Mouse (Mus musculus): ENCODE data around the gene Cpsf3. TPM values are rescaled to one million over a fixed set of nuclear protein-coding genes. Genes with fewer than 3 reads are reported as not detected.
A peak's percentile ranks its signal among the peaks of the same experiment; 100 is the strongest.

The Cpsf3 gene
- 121 and 122 TPM in 2 replicates for polyA plus RNA-seq (2014; fragmentation: Nextera tagmentation; extraction: Ambion mirVana)

DNA sequence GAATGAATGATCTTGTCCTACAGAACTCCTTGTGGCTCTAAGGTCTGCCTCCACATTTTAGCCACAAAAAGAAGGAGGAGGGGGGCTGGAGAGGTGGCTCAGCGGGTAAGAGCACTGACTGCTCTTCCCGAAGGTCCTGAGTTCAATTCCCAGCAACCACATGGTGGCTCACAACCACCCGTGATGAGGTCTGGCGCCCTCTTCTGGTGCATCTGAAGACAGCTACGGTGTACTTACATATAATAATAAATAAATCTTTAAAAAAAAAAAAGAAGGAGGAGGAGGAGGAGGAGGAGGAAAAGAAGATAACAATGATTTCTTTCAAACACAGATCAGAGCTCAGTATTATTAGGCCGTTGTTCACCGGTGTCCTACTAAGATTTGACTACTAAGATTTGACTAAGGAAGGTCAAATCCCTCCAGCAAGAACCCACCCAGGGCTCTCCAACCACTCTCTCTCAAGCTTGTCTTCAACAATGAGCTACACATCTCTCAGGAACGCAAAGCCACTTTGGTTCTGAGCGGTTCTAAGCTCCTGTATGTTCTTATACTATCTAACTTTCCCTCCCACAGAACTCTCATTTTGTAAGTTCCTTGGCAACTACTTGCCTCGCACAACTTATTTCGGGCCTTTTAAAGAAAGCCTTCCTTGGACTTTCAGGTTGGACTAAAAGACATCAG lies at the start of gene Cpsf3:
Gene Cpsf3, plus strand, starts transcription at position 631 of the 681 bp plus-strand sequence.
- Histone ChIP-seq H3K4me3 (ENCODE audit: low read depth, low read length) (peak within 1 kb of the TSS; percentile 95), H3K9ac (ENCODE audit: low read length) (peak within 1 kb of the TSS; percentile 89), H3K36me3 (ENCODE audit: control insufficient read depth, insufficient read depth, low read length) (0 out of 2 replicates have a peak, but pooled peaks cover 4% of the 10 kb centered on the region), H3K4me2 (ENCODE audit: low read length) (peak within 1 kb of the TSS; percentile 82), H3K4me1 (replicated peaks; ENCODE audit: control insufficient read depth, insufficient read depth, low read length) (peaks cover 12% of the 10 kb centered on the region), H3K27ac (ENCODE audit: low read depth) (peak within 1 kb of the TSS; percentile 85), H3K27me3 (replicated peaks; ENCODE audit: control insufficient read depth, insufficient read depth, low read length) (no peaks in the 10 kb centered on the region), H3K9me3 (ENCODE audit: control insufficient read depth, low read length) (no peaks in the 10 kb centered on the region)
- WGBS = 57% methylated on average over 11 of the region's 11 CpGs
- DNase-seq (ENCODE audit: low spot score) (no peak), ATAC-seq (replicated peaks; ENCODE audit: low FRiP score, low TSS enrichment, low read depth) (no peak)

DNA sequence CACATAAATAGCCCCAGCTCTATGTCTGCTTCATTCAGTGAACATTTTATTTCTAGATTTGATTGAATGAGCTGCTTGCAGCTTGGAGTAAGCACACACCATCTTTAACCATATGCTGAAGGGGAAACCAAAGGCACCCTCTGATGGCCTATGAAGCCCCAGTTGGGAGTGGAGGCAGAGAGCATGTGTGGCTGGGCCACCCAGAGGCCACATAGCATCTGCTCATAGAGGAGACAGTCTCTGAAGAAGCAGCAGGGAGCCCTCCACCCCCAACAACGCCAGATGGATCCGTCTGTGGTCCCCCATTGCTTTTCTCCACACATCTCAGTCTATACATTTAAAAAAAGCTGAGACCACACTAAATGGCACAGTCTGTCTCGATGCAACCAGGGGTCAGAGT lies 43.2 kb upstream of the Cpsf3 start:
- no peaks in the 10 kb centered on the region for H3K27me3 ChIP-seq (replicated peaks; ENCODE audit: control insufficient read depth, insufficient read depth, low read length)
- H3K4me3 ChIP-seq (ENCODE audit: low read depth, low read length) = no peak overlapping the region
- 86% methylated on average over 3 of the region's 3 CpGs for WGBS
- DNase-seq (ENCODE audit: low spot score) (no peak), ATAC-seq (replicated peaks; ENCODE audit: low FRiP score, low TSS enrichment, low read depth) (no peak)
- H3K9ac ChIP-seq (ENCODE audit: low read length) = no peak overlapping the region
- no peaks in the 10 kb centered on the region for H3K9me3 ChIP-seq (ENCODE audit: control insufficient read depth, low read length)
- no peak overlapping the region for H3K4me2 ChIP-seq (ENCODE audit: low read length)
- H3K36me3 ChIP-seq (ENCODE audit: control insufficient read depth, insufficient read depth, low read length) = peaks cover 46% of the 10 kb centered on the region
- H3K27ac ChIP-seq (ENCODE audit: low read depth) = no peak overlapping the region
- H3K4me1 ChIP-seq (replicated peaks; ENCODE audit: control insufficient read depth, insufficient read depth, low read length) = no peaks in the 10 kb centered on the region

- no peak overlapping the region for H3K4me3 ChIP-seq (ENCODE audit: low read depth, low read length)
- WGBS = 96% methylated on average over 11 of the region's 11 CpGs
- no peaks in the 10 kb centered on the region for H3K9me3 ChIP-seq (ENCODE audit: control insufficient read depth, low read length)
- DNase-seq (ENCODE audit: low spot score) = no peak
- H3K36me3 ChIP-seq (ENCODE audit: control insufficient read depth, insufficient read depth, low read length) = peaks cover 36% of the 10 kb centered on the region
- ATAC-seq (replicated peaks; ENCODE audit: low FRiP score, low TSS enrichment, low read depth) = no peak
- H3K4me1 ChIP-seq (replicated peaks; ENCODE audit: control insufficient read depth, insufficient read depth, low read length) = no peaks in the 10 kb centered on the region
- H3K27me3 ChIP-seq (replicated peaks; ENCODE audit: control insufficient read depth, insufficient read depth, low read length) = no peaks in the 10 kb centered on the region
- H3K4me2 ChIP-seq (ENCODE audit: low read length) = no peak overlapping the region
- H3K9ac ChIP-seq (ENCODE audit: low read length) = no peak overlapping the region
- no peak overlapping the region for H3K27ac ChIP-seq (ENCODE audit: low read depth)
These were observed 40.7 kb upstream of the Cpsf3 start for GRCm38 (mm10) chr12:21244375-21244960.

DNA sequence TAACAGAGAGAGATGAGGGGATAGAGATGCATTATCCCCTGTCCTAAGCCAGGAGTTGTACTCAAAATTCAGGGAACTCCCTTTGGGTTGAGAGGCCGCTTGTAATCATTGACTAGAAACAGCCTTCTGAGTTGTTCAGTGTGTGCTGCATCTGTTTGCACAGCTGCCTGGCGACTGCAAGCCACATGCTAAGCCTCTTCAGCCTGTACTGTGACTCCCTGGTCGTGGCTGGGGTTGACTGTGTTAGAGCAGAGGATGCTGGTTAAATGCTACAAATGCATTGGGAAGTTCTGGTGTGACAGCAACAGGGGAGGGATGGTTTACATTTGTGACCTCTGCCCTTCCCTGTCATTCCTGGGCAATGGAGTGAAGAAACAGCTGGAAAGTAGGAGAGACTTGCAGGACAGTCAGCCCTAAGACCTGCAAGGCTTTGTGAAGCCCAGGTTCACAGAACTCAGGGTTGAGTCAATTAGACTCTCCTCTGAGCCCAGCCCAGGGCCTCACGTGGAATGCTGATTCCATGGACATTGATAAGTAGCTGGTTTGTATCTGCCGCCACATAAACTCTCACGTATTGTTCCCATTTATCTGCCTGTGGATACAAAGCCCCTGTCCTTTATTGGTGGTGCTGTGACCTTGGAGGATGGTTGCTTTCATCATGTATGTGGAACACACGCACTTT lies 37.3 kb upstream of the Cpsf3 start:
- DNase-seq (ENCODE audit: low spot score) (no peak), ATAC-seq (replicated peaks; ENCODE audit: low FRiP score, low TSS enrichment, low read depth) (0 out of 2 replicates have a peak, but pooled peaks have one; percentile 49)
- Histone ChIP-seq H3K27me3 (replicated peaks; ENCODE audit: control insufficient read depth, insufficient read depth, low read length) (no peaks in the 10 kb centered on the region), H3K4me3 (ENCODE audit: low read depth, low read length) (no peak overlapping the region), H3K4me2 (ENCODE audit: low read length) (no peak overlapping the region), H3K9ac (ENCODE audit: low read length) (no peak overlapping the region), H3K27ac (ENCODE audit: low read depth) (no peak overlapping the region), H3K36me3 (ENCODE audit: control insufficient read depth, insufficient read depth, low read length) (peaks cover 53% of the 10 kb centered on the region), H3K4me1 (replicated peaks; ENCODE audit: control insufficient read depth, insufficient read depth, low read length) (no peaks in the 10 kb centered on the region), H3K9me3 (ENCODE audit: control insufficient read depth, low read length) (no peaks in the 10 kb centered on the region)
- 58% methylated on average over 7 of the region's 7 CpGs for WGBS

- no peaks in the 10 kb centered on the region for H3K4me1 ChIP-seq (replicated peaks; ENCODE audit: control insufficient read depth, insufficient read depth, low read length)
- peaks cover 58% of the 10 kb centered on the region for H3K36me3 ChIP-seq (ENCODE audit: control insufficient read depth, insufficient read depth, low read length)
- no peak overlapping the region for H3K4me2 ChIP-seq (ENCODE audit: low read length)
- no peaks in the 10 kb centered on the region for H3K9me3 ChIP-seq (ENCODE audit: control insufficient read depth, low read length)
- ATAC-seq (replicated peaks; ENCODE audit: low FRiP score, low TSS enrichment, low read depth) (no peak), DNase-seq (ENCODE audit: low spot score) (no peak)
- H3K27ac ChIP-seq (ENCODE audit: low read depth) = no peak overlapping the region
- no peak overlapping the region for H3K4me3 ChIP-seq (ENCODE audit: low read depth, low read length)
- no peaks in the 10 kb centered on the region for H3K27me3 ChIP-seq (replicated peaks; ENCODE audit: control insufficient read depth, insufficient read depth, low read length)
- H3K9ac ChIP-seq (ENCODE audit: low read length) = no peak overlapping the region
- WGBS = 89% methylated on average over 6 of the region's 6 CpGs
These were observed 24.5 kb upstream of the Cpsf3 start for GRCm38 (mm10) chr12:21260494-21261256.

- Histone ChIP-seq H3K27ac (ENCODE audit: low read depth) (no peak overlapping the region), H3K27me3 (replicated peaks; ENCODE audit: control insufficient read depth, insufficient read depth, low read length) (no peaks in the 10 kb centered on the region), H3K4me2 (ENCODE audit: low read length) (no peak overlapping the region), H3K36me3 (ENCODE audit: control insufficient read depth, insufficient read depth, low read length) (peaks cover 58% of the 10 kb centered on the region), H3K4me3 (ENCODE audit: low read depth, low read length) (no peak overlapping the region), H3K9ac (ENCODE audit: low read length) (no peak overlapping the region), H3K4me1 (replicated peaks; ENCODE audit: control insufficient read depth, insufficient read depth, low read length) (no peaks in the 10 kb centered on the region), H3K9me3 (ENCODE audit: control insufficient read depth, low read length) (no peaks in the 10 kb centered on the region)
- 72% methylated on average over 4 of the region's 4 CpGs for WGBS
- ATAC-seq (replicated peaks; ENCODE audit: low FRiP score, low TSS enrichment, low read depth) = no peak
- DNase-seq (ENCODE audit: low spot score) = no peak
These were observed 23.7 kb upstream of the Cpsf3 start for GRCm38 (mm10) chr12:21261521-21261920.

GRCm38 (mm10) chr12:21263256-21263655 lies 21.9 kb upstream of the Cpsf3 start:
- no peaks in the 10 kb centered on the region for H3K9me3 ChIP-seq (ENCODE audit: control insufficient read depth, low read length)
- no peaks in the 10 kb centered on the region for H3K4me1 ChIP-seq (replicated peaks; ENCODE audit: control insufficient read depth, insufficient read depth, low read length)
- WGBS = 94% methylated on average over 5 of the region's 5 CpGs
- no peak overlapping the region for H3K9ac ChIP-seq (ENCODE audit: low read length)
- DNase-seq (ENCODE audit: low spot score) (no peak), ATAC-seq (replicated peaks; ENCODE audit: low FRiP score, low TSS enrichment, low read depth) (no peak)
- no peak overlapping the region for H3K4me2 ChIP-seq (ENCODE audit: low read length)
- H3K4me3 ChIP-seq (ENCODE audit: low read depth, low read length) = no peak overlapping the region
- H3K27me3 ChIP-seq (replicated peaks; ENCODE audit: control insufficient read depth, insufficient read depth, low read length) = no peaks in the 10 kb centered on the region
- peaks cover 61% of the 10 kb centered on the region for H3K36me3 ChIP-seq (ENCODE audit: control insufficient read depth, insufficient read depth, low read length)
- no peak overlapping the region for H3K27ac ChIP-seq (ENCODE audit: low read depth)

DNA sequence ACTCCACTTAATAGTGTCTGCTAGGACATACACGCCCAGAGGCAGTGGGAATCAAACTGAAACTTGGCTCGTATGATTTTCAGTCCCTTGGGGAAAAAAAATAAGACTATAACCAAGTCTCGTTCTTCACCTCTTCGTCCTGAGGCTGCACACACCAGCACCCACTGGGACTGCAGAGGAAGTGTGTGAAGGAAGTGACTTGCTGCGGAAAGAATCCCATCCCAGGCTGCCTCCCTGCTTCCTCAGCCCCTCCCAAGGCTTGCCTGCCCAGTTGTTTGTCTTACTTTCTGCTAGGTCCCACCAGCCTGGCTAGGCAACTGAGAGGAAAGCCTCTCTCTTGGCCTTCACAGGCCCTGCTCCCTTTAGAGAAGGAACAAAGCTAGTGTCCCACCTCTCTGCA lies 20.9 kb upstream of the Cpsf3 start:
- H3K4me2 ChIP-seq (ENCODE audit: low read length) = no peak overlapping the region
- peaks cover 60% of the 10 kb centered on the region for H3K36me3 ChIP-seq (ENCODE audit: control insufficient read depth, insufficient read depth, low read length)
- no peaks in the 10 kb centered on the region for H3K27me3 ChIP-seq (replicated peaks; ENCODE audit: control insufficient read depth, insufficient read depth, low read length)
- no peak for DNase-seq (ENCODE audit: low spot score)
- WGBS = 77% methylated on average over 5 of the region's 5 CpGs
- H3K9me3 ChIP-seq (ENCODE audit: control insufficient read depth, low read length) = no peaks in the 10 kb centered on the region
- H3K27ac ChIP-seq (ENCODE audit: low read depth) = peak overlapping the region; percentile 47; the same call in 1 of the 2 replicates
- no peak overlapping the region for H3K9ac ChIP-seq (ENCODE audit: low read length)
- H3K4me1 ChIP-seq (replicated peaks; ENCODE audit: control insufficient read depth, insufficient read depth, low read length) = no peaks in the 10 kb centered on the region
- ATAC-seq (replicated peaks; ENCODE audit: low FRiP score, low TSS enrichment, low read depth) = no peak
- H3K4me3 ChIP-seq (ENCODE audit: low read depth, low read length) = no peak overlapping the region

Data from intestine, embryonic 14.5 days (tissue).